Mouse (Mus musculus): Measurements from ENCODE around the gene Mkln1. TPM values are rescaled to one million over a fixed set of nuclear protein-coding genes. Genes with fewer than 3 reads are reported as not detected.

Gene Mkln1
- polyA plus RNA-seq, 1 experiment, result 153 TPM

- Histone ChIP-seq H3K36me3 (ENCODE audit: control insufficient read depth, insufficient read depth, low read length, poor library complexity, severe bottlenecking) (no peaks in the 10 kb centered on the region), H3K4me1 (ENCODE audit: control insufficient read depth, insufficient read depth, low read length) (peaks cover 4% of the 10 kb centered on the region), H3K9me3 (replicated peaks; ENCODE audit: control insufficient read depth, insufficient read depth, low read length, poor library complexity, severe bottlenecking) (no peaks in the 10 kb centered on the region), H3K4me3 (ENCODE audit: low read depth, low read length) (no peak overlapping the region), H3K9ac (ENCODE audit: low read depth, poor library complexity, severe bottlenecking) (no peak overlapping the region), H3K27me3 (ENCODE audit: control insufficient read depth, insufficient read depth, low read length, poor library complexity, severe bottlenecking) (no peaks in the 10 kb centered on the region), H3K27ac (ENCODE audit: insufficient read depth, low read length) (no peak overlapping the region)
- no peak for TF ChIP-seq POLR2A (IDR thresholded peaks at IDR 0.05; ENCODE audit: insufficient read depth, low read length)
- TF ChIP-seq CTCF (IDR thresholded peaks at IDR 0.05; ENCODE audit: low read depth, low read length), result no peak
- TF ChIP-seq EP300 (IDR thresholded peaks at IDR 0.05; ENCODE audit: insufficient read depth, low read depth, low read length), result no peak
These were observed 133.3 kb downstream of the Mkln1 start for GRCm38 (mm10) chr6:31531880-31532279.

- H3K27me3 ChIP-seq (ENCODE audit: control insufficient read depth, insufficient read depth, low read length, poor library complexity, severe bottlenecking), result no peaks in the 10 kb centered on the region
- H3K36me3 ChIP-seq (ENCODE audit: control insufficient read depth, insufficient read depth, low read length, poor library complexity, severe bottlenecking), result no peaks in the 10 kb centered on the region
- no peaks in the 10 kb centered on the region for H3K4me1 ChIP-seq (ENCODE audit: control insufficient read depth, insufficient read depth, low read length)
- no peak overlapping the region for H3K4me3 ChIP-seq (ENCODE audit: low read depth, low read length)
- no peak overlapping the region for H3K9ac ChIP-seq (ENCODE audit: low read depth, poor library complexity, severe bottlenecking)
- no peaks in the 10 kb centered on the region for H3K9me3 ChIP-seq (replicated peaks; ENCODE audit: control insufficient read depth, insufficient read depth, low read length, poor library complexity, severe bottlenecking)
- TF ChIP-seq POLR2A (IDR thresholded peaks at IDR 0.05; ENCODE audit: insufficient read depth, low read length), result no peak
- TF ChIP-seq CTCF (IDR thresholded peaks at IDR 0.05; ENCODE audit: low read depth, low read length), result no peak
- TF ChIP-seq EP300 (IDR thresholded peaks at IDR 0.05; ENCODE audit: insufficient read depth, low read depth, low read length), result no peak
- H3K27ac ChIP-seq (ENCODE audit: insufficient read depth, low read length), result no peak overlapping the region
These were observed 136.2 kb downstream of the Mkln1 start for GRCm38 (mm10) chr6:31534705-31535104.

DNA sequence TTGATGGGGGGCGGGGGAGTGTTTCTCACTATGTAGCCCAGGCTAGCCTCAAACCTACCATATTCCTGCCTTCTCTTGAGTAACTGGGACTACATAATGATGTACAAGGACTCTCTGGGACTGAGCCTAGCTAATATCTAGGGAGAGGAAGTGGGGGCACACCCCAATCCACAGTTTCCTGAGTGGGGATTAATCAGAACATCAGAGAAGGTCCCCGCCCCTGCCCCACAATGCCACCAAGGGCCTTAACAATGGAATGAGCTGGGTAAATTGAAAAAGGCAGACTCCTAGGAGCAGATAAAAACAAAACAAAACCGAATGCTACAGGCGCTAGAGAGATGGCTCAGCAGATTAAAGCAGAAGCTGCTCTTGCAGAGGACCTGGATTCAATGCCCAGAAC is 138.7 kb downstream of the Mkln1 start:
- Histone ChIP-seq H3K9me3 (replicated peaks; ENCODE audit: control insufficient read depth, insufficient read depth, low read length, poor library complexity, severe bottlenecking) (no peaks in the 10 kb centered on the region), H3K4me3 (ENCODE audit: low read depth, low read length) (no peak overlapping the region), H3K4me1 (ENCODE audit: control insufficient read depth, insufficient read depth, low read length) (peaks cover 3% of the 10 kb centered on the region), H3K9ac (ENCODE audit: low read depth, poor library complexity, severe bottlenecking) (no peak overlapping the region), H3K27ac (ENCODE audit: insufficient read depth, low read length) (no peak overlapping the region), H3K36me3 (ENCODE audit: control insufficient read depth, insufficient read depth, low read length, poor library complexity, severe bottlenecking) (no peaks in the 10 kb centered on the region), H3K27me3 (ENCODE audit: control insufficient read depth, insufficient read depth, low read length, poor library complexity, severe bottlenecking) (no peaks in the 10 kb centered on the region)
- TF ChIP-seq POLR2A (IDR thresholded peaks at IDR 0.05; ENCODE audit: insufficient read depth, low read length) (no peak), CTCF (IDR thresholded peaks at IDR 0.05; ENCODE audit: low read depth, low read length) (no peak)

GRCm38 (mm10) chr6:31538112-31538511 is 139.6 kb downstream of the Mkln1 start:
- H3K36me3 ChIP-seq (ENCODE audit: control insufficient read depth, insufficient read depth, low read length, poor library complexity, severe bottlenecking), result no peaks in the 10 kb centered on the region
- no peaks in the 10 kb centered on the region for H3K9me3 ChIP-seq (replicated peaks; ENCODE audit: control insufficient read depth, insufficient read depth, low read length, poor library complexity, severe bottlenecking)
- no peak overlapping the region for H3K9ac ChIP-seq (ENCODE audit: low read depth, poor library complexity, severe bottlenecking)
- no peak overlapping the region for H3K4me3 ChIP-seq (ENCODE audit: low read depth, low read length)
- H3K4me1 ChIP-seq (ENCODE audit: control insufficient read depth, insufficient read depth, low read length), result peaks cover 3% of the 10 kb centered on the region
- H3K27ac ChIP-seq (ENCODE audit: insufficient read depth, low read length), result no peak overlapping the region
- no peaks in the 10 kb centered on the region for H3K27me3 ChIP-seq (ENCODE audit: control insufficient read depth, insufficient read depth, low read length, poor library complexity, severe bottlenecking)
- TF ChIP-seq CTCF (IDR thresholded peaks at IDR 0.05; ENCODE audit: low read depth, low read length), result no peak
- no peak for TF ChIP-seq POLR2A (IDR thresholded peaks at IDR 0.05; ENCODE audit: insufficient read depth, low read length)
- TF ChIP-seq EP300 (IDR thresholded peaks at IDR 0.05; ENCODE audit: insufficient read depth, low read depth, low read length), result no peak

DNA sequence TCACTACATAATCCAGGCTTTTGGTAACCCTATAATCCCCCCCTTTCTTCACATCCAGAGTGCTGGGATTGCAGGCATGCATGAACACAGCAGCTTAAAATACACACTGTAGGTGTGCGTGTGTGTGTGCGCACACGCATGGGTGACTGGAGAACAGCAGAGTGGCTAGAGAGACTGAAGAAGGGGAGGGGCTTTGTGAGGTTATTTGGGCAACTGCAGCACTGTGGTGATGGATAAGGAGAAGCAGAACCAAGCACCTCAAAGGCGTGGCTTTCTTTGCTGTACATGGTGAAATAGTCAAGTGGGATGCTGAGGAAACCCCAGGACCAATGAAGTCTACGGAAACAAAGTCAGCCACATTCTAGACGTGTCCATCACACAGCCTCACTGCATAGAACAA is 141.5 kb downstream of the Mkln1 start:
- peaks cover 3% of the 10 kb centered on the region for H3K4me1 ChIP-seq (ENCODE audit: control insufficient read depth, insufficient read depth, low read length)
- no peaks in the 10 kb centered on the region for H3K36me3 ChIP-seq (ENCODE audit: control insufficient read depth, insufficient read depth, low read length, poor library complexity, severe bottlenecking)
- no peak overlapping the region for H3K27ac ChIP-seq (ENCODE audit: insufficient read depth, low read length)
- no peak overlapping the region for H3K4me3 ChIP-seq (ENCODE audit: low read depth, low read length)
- no peaks in the 10 kb centered on the region for H3K9me3 ChIP-seq (replicated peaks; ENCODE audit: control insufficient read depth, insufficient read depth, low read length, poor library complexity, severe bottlenecking)
- TF ChIP-seq POLR2A (IDR thresholded peaks at IDR 0.05; ENCODE audit: insufficient read depth, low read length) (no peak), EP300 (IDR thresholded peaks at IDR 0.05; ENCODE audit: insufficient read depth, low read depth, low read length) (no peak), CTCF (IDR thresholded peaks at IDR 0.05; ENCODE audit: low read depth, low read length) (no peak)
- H3K27me3 ChIP-seq (ENCODE audit: control insufficient read depth, insufficient read depth, low read length, poor library complexity, severe bottlenecking), result no peaks in the 10 kb centered on the region
- no peak overlapping the region for H3K9ac ChIP-seq (ENCODE audit: low read depth, poor library complexity, severe bottlenecking)

DNA sequence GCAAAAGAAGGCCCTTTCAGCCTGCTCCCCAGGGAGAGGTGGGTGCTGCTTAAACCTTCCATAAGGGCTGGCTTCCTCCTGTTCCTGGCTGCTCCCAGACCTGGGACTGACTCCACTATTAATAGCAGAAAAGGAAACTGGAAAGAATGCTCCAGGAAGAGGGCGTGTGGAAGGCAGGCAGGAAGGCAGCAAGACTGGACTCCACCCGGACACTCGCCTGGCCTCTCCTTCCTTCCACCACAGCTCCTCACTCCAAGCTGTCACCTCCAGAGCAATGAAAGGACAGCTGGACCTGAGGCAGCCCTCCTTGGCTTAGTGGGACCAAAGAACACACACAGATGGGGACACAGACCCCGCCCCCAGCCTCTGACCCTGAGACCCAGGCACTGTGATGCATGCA is 145.8 kb downstream of the Mkln1 start:
- no peak overlapping the region for H3K27ac ChIP-seq (ENCODE audit: insufficient read depth, low read length)
- TF ChIP-seq CTCF (IDR thresholded peaks at IDR 0.05; ENCODE audit: low read depth, low read length) (no peak), EP300 (IDR thresholded peaks at IDR 0.05; ENCODE audit: insufficient read depth, low read depth, low read length) (no peak), POLR2A (IDR thresholded peaks at IDR 0.05; ENCODE audit: insufficient read depth, low read length) (no peak)
- no peak overlapping the region for H3K4me3 ChIP-seq (ENCODE audit: low read depth, low read length)
- no peaks in the 10 kb centered on the region for H3K36me3 ChIP-seq (ENCODE audit: control insufficient read depth, insufficient read depth, low read length, poor library complexity, severe bottlenecking)
- peaks cover 3% of the 10 kb centered on the region for H3K4me1 ChIP-seq (ENCODE audit: control insufficient read depth, insufficient read depth, low read length)
- H3K9ac ChIP-seq (ENCODE audit: low read depth, poor library complexity, severe bottlenecking), result no peak overlapping the region
- H3K9me3 ChIP-seq (replicated peaks; ENCODE audit: control insufficient read depth, insufficient read depth, low read length, poor library complexity, severe bottlenecking), result no peaks in the 10 kb centered on the region
- no peaks in the 10 kb centered on the region for H3K27me3 ChIP-seq (ENCODE audit: control insufficient read depth, insufficient read depth, low read length, poor library complexity, severe bottlenecking)
